Mouse (Mus musculus) MEL (cell line): ENCODE results near the gene Nupl2.

Source experiments
- CHD2 ChIP-seq: IDR thresholded peaks from 2 replicates; pipeline ENCODE4 v1.6.1; 2011; ENCODE audit warnings: low read length, improper control_type of control experiment
- CTCF ChIP-seq, 3 experiments: IDR thresholded peaks in 2 of 3; conservative IDR thresholded peaks in 1 of 3; 2 replicates each; pipeline ENCODE4 v1.5.1; 2011 to 2012; ENCODE audit warnings: low read length in 3 of 3, low read depth in 2 of 3, mild to moderate bottlenecking in 2 of 3, improper control_type of control experiment in 1 of 3, inconsistent platforms in 1 of 3, mixed read lengths in 1 of 3, moderate library complexity in 1 of 3; ENCODE audit not compliant: control insufficient read depth in 1 of 3, insufficient read depth in 1 of 3, poor library complexity in 1 of 3, severe bottlenecking in 1 of 3
- ELF1 ChIP-seq: IDR thresholded peaks from 2 replicates; pipeline ENCODE4 v1.6.1; 2014; ENCODE audit warnings: low read depth, mild to moderate bottlenecking, inconsistent platforms, low read length, improper control_type of control experiment, moderate library complexity
- GABPA ChIP-seq: IDR thresholded peaks from 2 replicates; pipeline ENCODE4 v1.6.1; 2012; ENCODE audit warnings: low read depth, mild to moderate bottlenecking, inconsistent platforms, low read length, improper control_type of control experiment, moderate library complexity
- GATA1 ChIP-seq: IDR thresholded peaks from 2 replicates; pipeline ENCODE4 v1.6.1; 2011; ENCODE audit warnings: low read depth, low read length, improper control_type of control experiment
- POLR2A ChIP-seq, 2 experiments: IDR thresholded peaks; 2 replicates each; pipeline ENCODE4 v1.6.1; 2011 to 2012; ENCODE audit warnings: low read length in 2 of 2, mild to moderate bottlenecking in 2 of 2, control low read depth in 1 of 2, improper control_type of control experiment in 1 of 2, low read depth in 1 of 2, moderate library complexity in 1 of 2; ENCODE audit not compliant: control insufficient read depth in 1 of 2, insufficient read depth in 1 of 2, poor library complexity in 1 of 2
- POLR2AphosphoS5 ChIP-seq: IDR thresholded peaks from 2 replicates; pipeline ENCODE4 v1.6.1; 2012; ENCODE audit warnings: low read depth, borderline replicate concordance, mild to moderate bottlenecking, inconsistent platforms, low read length, moderate library complexity, mixed read lengths
- ZNF384 ChIP-seq: IDR thresholded peaks from 2 replicates; pipeline ENCODE4 v1.6.1; 2012; ENCODE audit warnings: low read depth, mild to moderate bottlenecking, inconsistent platforms, low read length, improper control_type of control experiment

- TF ChIP-seq CTCF (IDR thresholded peaks at IDR 0.05 in 2 of 3, conservative IDR thresholded peaks at IDR 0.05 in 1 of 3; ENCODE audit: control insufficient read depth in 1 of 3, insufficient read depth in 1 of 3, low read depth in 2 of 3, low read length in 3 of 3, poor library complexity in 1 of 3, severe bottlenecking in 1 of 3) = no peak
- TF ChIP-seq POLR2AphosphoS5 = no peak
- no peak for TF ChIP-seq ZNF384
- no peak for TF ChIP-seq GABPA
- TF ChIP-seq POLR2A (IDR thresholded peaks at IDR 0.05; ENCODE audit: control insufficient read depth in 1 of 2, insufficient read depth in 1 of 2, low read depth in 1 of 2, low read length in 2 of 2, poor library complexity in 1 of 2) = no peak
- no peak for TF ChIP-seq CHD2
- TF ChIP-seq GATA1 = no peak
- no peak for TF ChIP-seq ELF1
Observed at GRCm38 (mm10) chr5:24188476-24188875, 23.7 kb downstream of the Nupl2 start.
